Mouse (Mus musculus) ZHBTc4 (cell line): Measurements from ENCODE around the gene Dnah7c.

Experiments
- DNase-seq: peaks from one replicate; pipeline ENCODE4 v3.0.0-alpha.2; 2011; ENCODE audit warnings: low read depth, low spot score

Dnah7c gene

GRCm38 (mm10) chr1:46854036-46854900, 428.9 kb downstream of the Dnah7c start:
- DNase-seq: no peak

GRCm38 (mm10) chr1:46856498-46856897, 431.1 kb downstream of the Dnah7c start:
- DNase-seq: no peak
